Mouse (Mus musculus): Measurements from ENCODE around the gene Amhr2. TPM values are rescaled to one million over a fixed set of nuclear protein-coding genes. Genes with fewer than 3 reads are reported as not detected.

Gene Amhr2
- polyA plus RNA-seq, 1 experiment = 0.07 TPM

DNA sequence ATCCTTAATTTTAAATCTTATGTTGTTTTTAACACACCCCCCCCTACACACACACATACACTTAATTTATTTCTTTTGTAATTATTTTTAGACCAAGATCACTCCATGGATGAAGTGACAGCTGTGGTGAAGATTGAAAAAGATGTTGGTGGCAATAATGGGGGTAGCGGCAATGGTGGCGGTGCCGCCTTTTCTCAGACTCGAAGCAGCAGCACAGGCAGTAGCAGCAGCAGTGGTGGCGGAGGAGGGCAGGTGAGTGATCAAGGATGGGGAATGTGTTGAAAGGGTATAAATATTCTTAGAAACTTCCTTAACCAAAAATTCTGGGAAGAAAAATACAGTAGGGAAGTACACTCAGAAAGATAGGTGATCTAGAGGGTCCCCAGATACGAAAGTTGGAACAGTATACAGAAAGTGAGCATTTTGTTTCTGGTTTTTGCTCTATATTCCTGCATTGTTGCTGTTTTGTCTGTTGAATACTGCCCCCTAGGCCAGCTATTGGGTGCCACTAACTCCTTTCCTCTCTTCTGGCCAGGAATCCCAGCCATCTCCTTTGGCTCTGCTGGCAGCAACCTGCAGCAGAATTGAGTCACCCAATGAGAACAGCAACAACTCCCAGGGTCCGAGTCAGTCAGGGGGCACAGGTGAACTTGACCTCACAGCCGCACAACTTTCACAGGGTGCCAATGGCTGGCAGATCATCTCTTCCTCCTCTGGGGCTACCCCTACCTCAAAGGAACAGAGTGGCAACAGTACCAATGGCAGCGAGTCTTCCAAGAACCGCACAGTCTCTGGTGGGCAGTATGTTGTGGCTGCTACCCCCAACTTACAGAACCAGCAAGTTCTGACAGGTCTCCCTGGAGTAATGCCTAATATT lies 37.2 kb upstream of the Amhr2 start:
- TF ChIP-seq CTCF (IDR thresholded peaks at IDR 0.05; ENCODE audit: control insufficient read depth, insufficient read depth, insufficient read length) (no peak), USF1 (IDR thresholded peaks at IDR 0.05; ENCODE audit: low read depth) (no peak), FOSL1 (IDR thresholded peaks at IDR 0.05; ENCODE audit: insufficient read depth, low read length, poor library complexity, severe bottlenecking) (no peak), MYOG (IDR thresholded peaks at IDR 0.05; ENCODE audit: control insufficient read depth, extremely low read depth, insufficient read length) (no peak), MYOD1 (IDR thresholded peaks at IDR 0.05; ENCODE audit: control insufficient read depth, insufficient read length, low read depth) (no peak)
- Histone ChIP-seq H3K27me3 (ENCODE audit: control insufficient read depth, insufficient read depth, insufficient read length) (no peaks in the 10 kb centered on the region), H3K36me3 (ENCODE audit: control insufficient read depth, insufficient read depth) (peaks cover 50% of the 10 kb centered on the region), H3K79me2 (ENCODE audit: control insufficient read depth, insufficient read depth) (peaks cover 61% of the 10 kb centered on the region), H3K79me3 (ENCODE audit: low read depth) (peaks cover 57% of the 10 kb centered on the region), H3K4me3 (ENCODE audit: insufficient read depth, poor library complexity, severe bottlenecking) (no peak overlapping the region), H3ac (ENCODE audit: control insufficient read depth, insufficient read length, low read depth) (no peak overlapping the region)

GRCm38 (mm10) chr15:102408558-102409130 lies 36.5 kb upstream of the Amhr2 start:
- Histone ChIP-seq H3ac (ENCODE audit: control insufficient read depth, insufficient read length, low read depth) (no peak overlapping the region), H3K36me3 (ENCODE audit: control insufficient read depth, insufficient read depth) (peaks cover 57% of the 10 kb centered on the region), H3K79me3 (ENCODE audit: low read depth) (peaks cover 64% of the 10 kb centered on the region), H3K4me3 (ENCODE audit: insufficient read depth, poor library complexity, severe bottlenecking) (no peak overlapping the region), H3K79me2 (ENCODE audit: control insufficient read depth, insufficient read depth) (peaks cover 68% of the 10 kb centered on the region), H3K27me3 (ENCODE audit: control insufficient read depth, insufficient read depth, insufficient read length) (no peaks in the 10 kb centered on the region)
- TF ChIP-seq FOSL1 (IDR thresholded peaks at IDR 0.05; ENCODE audit: insufficient read depth, low read length, poor library complexity, severe bottlenecking) = no peak
- no peak for TF ChIP-seq USF1 (IDR thresholded peaks at IDR 0.05; ENCODE audit: low read depth)
- no peak for TF ChIP-seq MYOD1 (IDR thresholded peaks at IDR 0.05; ENCODE audit: control insufficient read depth, insufficient read length, low read depth)
- TF ChIP-seq CTCF (IDR thresholded peaks at IDR 0.05; ENCODE audit: control insufficient read depth, insufficient read depth, insufficient read length) = no peak
- no peak for TF ChIP-seq MAX (IDR thresholded peaks at IDR 0.05)
- no peak for TF ChIP-seq MYOG (IDR thresholded peaks at IDR 0.05; ENCODE audit: control insufficient read depth, extremely low read depth, insufficient read length)
- TF ChIP-seq CEBPB (IDR thresholded peaks at IDR 0.05; ENCODE audit: low read depth) = no peak

- peaks cover 69% of the 10 kb centered on the region for H3K79me3 ChIP-seq (ENCODE audit: low read depth)
- no peaks in the 10 kb centered on the region for H3K27me3 ChIP-seq (ENCODE audit: control insufficient read depth, insufficient read depth, insufficient read length)
- peaks cover 64% of the 10 kb centered on the region for H3K36me3 ChIP-seq (ENCODE audit: control insufficient read depth, insufficient read depth)
- TF ChIP-seq MAX (IDR thresholded peaks at IDR 0.05) = no peak
- no peak for TF ChIP-seq FOSL1 (IDR thresholded peaks at IDR 0.05; ENCODE audit: insufficient read depth, low read length, poor library complexity, severe bottlenecking)
- no peak for TF ChIP-seq USF1 (IDR thresholded peaks at IDR 0.05; ENCODE audit: low read depth)
- TF ChIP-seq MYOG (IDR thresholded peaks at IDR 0.05; ENCODE audit: control insufficient read depth, extremely low read depth, insufficient read length) = no peak
- TF ChIP-seq CTCF (IDR thresholded peaks at IDR 0.05; ENCODE audit: control insufficient read depth, insufficient read depth, insufficient read length) = no peak
- no peak for TF ChIP-seq MYOD1 (IDR thresholded peaks at IDR 0.05; ENCODE audit: control insufficient read depth, insufficient read length, low read depth)
- no peak overlapping the region for H3K4me3 ChIP-seq (ENCODE audit: insufficient read depth, poor library complexity, severe bottlenecking)
- peaks cover 74% of the 10 kb centered on the region for H3K79me2 ChIP-seq (ENCODE audit: control insufficient read depth, insufficient read depth)
- no peak overlapping the region for H3ac ChIP-seq (ENCODE audit: control insufficient read depth, insufficient read length, low read depth)
These were observed 35.9 kb upstream of the Amhr2 start for GRCm38 (mm10) chr15:102409286-102409685.

- TF ChIP-seq USF1 (IDR thresholded peaks at IDR 0.05; ENCODE audit: low read depth) = no peak
- no peak for TF ChIP-seq MYOG (IDR thresholded peaks at IDR 0.05; ENCODE audit: control insufficient read depth, extremely low read depth, insufficient read length)
- no peak for TF ChIP-seq MYOD1 (IDR thresholded peaks at IDR 0.05; ENCODE audit: control insufficient read depth, insufficient read length, low read depth)
- TF ChIP-seq CTCF (IDR thresholded peaks at IDR 0.05; ENCODE audit: control insufficient read depth, insufficient read depth, insufficient read length) = no peak
- TF ChIP-seq FOSL1 (IDR thresholded peaks at IDR 0.05; ENCODE audit: insufficient read depth, low read length, poor library complexity, severe bottlenecking) = no peak
- no peak for TF ChIP-seq CEBPB (IDR thresholded peaks at IDR 0.05; ENCODE audit: low read depth)
- no peak for TF ChIP-seq MAX (IDR thresholded peaks at IDR 0.05)
- Histone ChIP-seq H3K27me3 (ENCODE audit: control insufficient read depth, insufficient read depth, insufficient read length) (no peaks in the 10 kb centered on the region), H3K79me2 (ENCODE audit: control insufficient read depth, insufficient read depth) (peaks cover 92% of the 10 kb centered on the region), H3K36me3 (ENCODE audit: control insufficient read depth, insufficient read depth) (peaks cover 78% of the 10 kb centered on the region), H3K79me3 (ENCODE audit: low read depth) (peaks cover 86% of the 10 kb centered on the region), H3K4me3 (ENCODE audit: insufficient read depth, poor library complexity, severe bottlenecking) (no peak overlapping the region), H3ac (ENCODE audit: control insufficient read depth, insufficient read length, low read depth) (no peak overlapping the region)
These were observed 34.1 kb upstream of the Amhr2 start for GRCm38 (mm10) chr15:102411077-102411476.

DNA sequence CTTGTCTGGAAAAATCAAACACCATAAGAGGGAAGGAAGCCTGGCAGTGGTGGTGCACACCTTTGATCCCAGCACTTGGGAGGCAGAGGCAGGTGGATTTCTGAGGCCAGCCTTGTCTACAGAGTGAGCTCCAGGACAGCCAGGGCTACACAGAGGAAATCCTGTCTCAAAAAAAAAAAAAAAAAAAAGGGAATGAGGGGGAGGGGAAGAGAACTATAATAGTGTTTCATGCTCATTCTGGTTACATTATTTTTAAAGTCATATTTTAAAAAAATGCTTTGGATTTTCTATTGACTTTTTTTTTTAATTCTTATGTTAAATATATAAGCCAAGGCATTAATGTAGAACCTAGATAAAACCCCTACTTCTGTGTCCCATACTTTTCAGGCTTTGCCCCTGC lies 31.5 kb upstream of the Amhr2 start:
- Histone ChIP-seq H3K36me3 (ENCODE audit: control insufficient read depth, insufficient read depth) (peaks cover 87% of the 10 kb centered on the region), H3ac (ENCODE audit: control insufficient read depth, insufficient read length, low read depth) (no peak overlapping the region), H3K4me3 (ENCODE audit: insufficient read depth, poor library complexity, severe bottlenecking) (no peak overlapping the region)

More for the DNA sequence above, 31.5 kb upstream of the Amhr2 start:
- Histone ChIP-seq H3K79me2 (ENCODE audit: control insufficient read depth, insufficient read depth) (peaks cover 100% of the 10 kb centered on the region), H3K27me3 (ENCODE audit: control insufficient read depth, insufficient read depth, insufficient read length) (no peaks in the 10 kb centered on the region), H3K79me3 (ENCODE audit: low read depth) (peaks cover 91% of the 10 kb centered on the region)
- no peak for TF ChIP-seq FOSL1 (IDR thresholded peaks at IDR 0.05; ENCODE audit: insufficient read depth, low read length, poor library complexity, severe bottlenecking)
- no peak for TF ChIP-seq MYOD1 (IDR thresholded peaks at IDR 0.05; ENCODE audit: control insufficient read depth, insufficient read length, low read depth)
- TF ChIP-seq CTCF (IDR thresholded peaks at IDR 0.05; ENCODE audit: control insufficient read depth, insufficient read depth, insufficient read length) = no peak
- TF ChIP-seq CEBPB (IDR thresholded peaks at IDR 0.05; ENCODE audit: low read depth) = no peak
- TF ChIP-seq MAX (IDR thresholded peaks at IDR 0.05) = no peak
- TF ChIP-seq USF1 (IDR thresholded peaks at IDR 0.05; ENCODE audit: low read depth) = no peak
- no peak for TF ChIP-seq MYOG (IDR thresholded peaks at IDR 0.05; ENCODE audit: control insufficient read depth, extremely low read depth, insufficient read length)
